Mouse (Mus musculus) erythroblast, adult 5-6 weeks (primary cell): ENCODE measurements around the gene Grxcr1. TPM values are rescaled to one million over a fixed set of nuclear protein-coding genes. Genes with fewer than 3 reads are reported as not detected.

Experiments
- ATAC-seq: replicated peaks from 2 replicates; pipeline ENCODE4 v1.8.0; 2016; ENCODE audit warnings: moderate number of reproducible peaks, mild to moderate bottlenecking, moderate TSS enrichment, inconsistent platforms; ENCODE audit not compliant: poor library complexity, low FRiP score, severe bottlenecking
- total RNA-seq, 2 experiments: library from RNA; stranded (forward) in 1 of 2; stranded (reverse) in 1 of 2; fragments of 150-400 nt in 1 of 2; fragments of 200-764, 138-1000 nt in 1 of 2; gene quantifications; 2 replicates each; pipeline versions ENCODE4 v1.2.3 to v1.2.4; 2015 to 2017; ENCODE audit warnings: low replicate concordance in 2 of 2

Gene Grxcr1
- not detected in 2 replicates for total RNA-seq (2015; ENCODE audit: low replicate concordance)
- total RNA-seq (2017; ENCODE audit: low replicate concordance), result not detected in 2 replicates

DNA sequence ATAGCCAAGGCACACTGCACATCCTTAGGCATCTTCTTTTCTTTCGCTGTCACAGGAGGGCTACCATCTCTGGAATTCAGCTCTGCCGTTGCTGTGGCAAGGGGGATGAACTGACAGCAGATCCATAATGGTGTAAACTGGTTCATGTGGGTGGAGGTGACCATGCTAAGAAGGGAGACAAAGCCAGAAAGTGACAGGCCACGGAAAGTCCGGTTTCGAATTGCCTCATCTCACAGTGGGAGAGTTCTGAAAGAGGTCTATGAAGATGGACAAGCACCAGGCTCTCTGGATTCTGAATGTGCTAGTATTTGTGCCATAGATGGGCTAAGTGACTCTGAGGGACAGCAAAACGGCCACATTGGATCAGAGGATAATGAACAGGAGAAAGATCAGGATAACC lies at the start of gene Grxcr1:
Grxcr1 (plus strand) TSS at position 92 of the 400 bp plus-strand sequence.
- ATAC-seq, result no peak

DNA sequence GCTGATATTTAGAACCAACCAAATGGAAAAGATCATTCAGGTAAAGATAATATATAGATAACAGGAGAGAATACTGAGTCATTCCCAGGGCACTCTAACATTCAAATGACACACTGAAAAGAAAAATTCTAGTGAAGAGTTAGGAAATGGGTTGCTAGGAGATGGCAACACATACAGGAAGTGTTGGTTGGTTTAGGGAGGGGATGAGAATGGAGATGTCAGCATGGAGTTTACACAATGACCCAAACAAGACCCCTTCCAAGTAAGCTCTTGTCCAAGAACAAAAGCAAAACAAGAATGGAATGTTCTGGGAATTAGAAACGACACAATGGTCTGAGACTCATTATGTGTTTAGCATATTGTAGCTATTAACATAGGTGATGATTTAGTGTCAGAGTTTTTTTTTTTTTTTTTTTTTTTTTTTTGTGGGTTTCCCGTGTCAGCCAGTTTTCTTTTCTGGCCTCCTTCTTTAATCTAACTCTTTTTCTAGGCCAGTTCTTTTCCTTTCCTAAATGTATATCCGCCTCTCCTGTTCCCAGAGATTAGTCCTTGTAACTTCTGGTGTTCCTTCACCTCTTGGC lies 49.6 kb upstream of the Grxcr1 start:
- ATAC-seq, result no peak

DNA sequence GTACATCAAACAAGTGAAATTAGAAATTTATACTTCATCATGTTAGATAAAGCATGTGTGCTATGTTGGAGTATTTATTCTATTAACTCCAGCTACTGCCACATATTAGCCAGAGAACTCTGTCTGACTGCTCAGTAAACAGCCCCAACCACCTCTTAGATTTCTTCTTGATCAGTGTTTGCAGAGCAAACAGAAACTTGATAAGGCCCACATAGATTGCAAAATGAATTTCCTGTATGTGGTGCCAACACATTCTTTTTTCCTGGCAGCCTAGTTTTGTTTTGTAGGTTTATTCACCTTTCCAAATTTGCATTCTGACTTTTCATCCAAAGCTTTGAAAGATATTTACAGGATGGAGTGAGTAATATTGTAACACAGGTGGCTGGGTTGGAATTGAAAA lies 41.2 kb upstream of the Grxcr1 start:
- ATAC-seq, result no peak

DNA sequence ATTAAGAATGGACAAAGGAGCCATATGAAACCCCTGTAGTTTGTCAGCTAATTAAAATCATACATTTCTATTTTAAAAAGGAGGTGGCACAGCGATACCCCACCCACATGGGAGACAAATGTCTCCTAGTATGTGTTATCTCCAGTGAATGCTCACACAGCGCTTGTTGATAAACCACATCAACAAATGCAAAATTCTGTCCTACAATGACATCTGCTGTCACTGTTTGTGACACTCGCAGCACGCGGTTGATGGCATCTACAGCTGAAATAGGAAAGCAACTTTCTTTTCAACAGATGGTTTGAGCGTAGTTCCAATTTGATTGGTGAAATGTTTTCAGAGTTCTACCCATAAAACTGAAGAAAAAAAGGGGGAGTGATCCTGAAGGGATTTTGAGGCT lies 29.0 kb upstream of the Grxcr1 start:
- ATAC-seq, result no peak

DNA sequence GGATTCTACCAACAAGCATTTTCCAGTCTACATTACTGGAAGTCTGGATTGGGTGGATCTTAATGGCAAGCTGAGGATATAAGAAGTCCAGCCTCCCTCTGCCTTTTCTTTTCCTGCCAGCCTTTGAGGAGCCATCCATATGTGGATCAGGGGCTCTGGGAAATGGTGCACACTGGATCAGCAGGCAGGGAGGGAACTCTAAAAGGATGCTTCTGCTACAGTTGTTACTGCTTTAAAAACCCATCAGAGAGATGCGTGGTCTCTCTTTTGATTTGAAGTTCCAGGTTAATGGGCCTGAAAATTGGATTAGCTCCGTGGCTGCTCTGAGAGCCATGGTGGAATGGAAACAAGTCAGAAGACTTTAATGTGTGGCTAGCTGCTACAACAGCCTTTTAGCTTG lies 27.7 kb upstream of the Grxcr1 start:
- ATAC-seq, result no peak

DNA sequence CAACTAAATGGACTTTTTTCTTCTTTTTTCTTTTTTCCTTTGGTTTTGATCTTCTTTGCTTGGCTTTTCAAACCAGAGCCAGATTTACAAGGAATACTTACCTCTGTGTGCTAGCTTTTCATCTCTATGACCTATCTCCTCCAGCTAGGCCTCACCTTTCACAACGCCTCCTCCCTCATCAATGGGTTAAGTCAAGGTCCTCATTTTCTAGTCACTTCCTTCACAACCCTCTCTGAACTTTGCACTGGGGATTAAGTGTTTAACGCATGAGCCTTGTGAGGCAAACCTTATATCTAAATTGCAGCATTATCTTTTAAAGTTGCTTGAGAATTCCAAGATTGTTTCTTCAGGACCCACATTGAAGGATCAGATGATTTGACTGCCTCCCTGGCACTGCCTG lies 27.2 kb upstream of the Grxcr1 start:
- no peak for ATAC-seq

DNA sequence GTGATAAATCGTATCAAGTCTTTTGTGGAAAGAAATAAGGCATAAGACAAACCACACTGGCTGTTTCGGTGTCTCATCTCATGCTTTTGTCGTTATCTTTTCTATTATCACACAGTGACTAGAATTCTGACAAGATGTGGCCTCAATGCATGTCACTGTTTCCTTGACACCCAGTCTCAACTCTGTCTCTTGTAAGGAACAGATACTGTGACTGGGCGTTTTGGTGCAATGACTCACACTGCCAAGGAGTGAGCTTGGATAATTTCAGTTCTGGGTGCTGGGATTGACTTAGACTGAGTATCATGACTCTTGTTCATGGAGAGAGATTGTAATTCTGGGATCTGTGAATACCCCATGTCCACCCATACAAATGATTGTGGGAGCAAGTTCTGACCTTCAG lies 24.6 kb upstream of the Grxcr1 start:
- no peak for ATAC-seq

DNA sequence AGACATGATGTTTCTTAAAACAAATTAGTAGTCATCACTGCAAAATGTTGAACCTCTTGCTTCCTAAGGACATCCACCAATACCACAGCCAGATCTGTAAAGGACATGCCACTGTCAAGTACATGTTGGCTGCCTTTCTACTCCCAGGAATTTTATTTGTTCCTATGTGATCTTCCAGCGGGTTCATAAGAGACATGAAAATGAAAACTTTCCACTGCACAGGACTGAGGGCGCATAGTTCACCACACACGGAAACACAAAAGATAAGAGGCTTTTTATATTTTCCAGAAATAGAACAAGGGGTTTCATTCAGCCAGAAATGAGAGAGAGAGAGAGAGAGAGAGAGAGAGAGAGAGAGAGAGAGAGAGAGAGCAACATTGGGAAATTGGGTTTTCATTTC lies 20.1 kb upstream of the Grxcr1 start:
- ATAC-seq, result no peak

DNA sequence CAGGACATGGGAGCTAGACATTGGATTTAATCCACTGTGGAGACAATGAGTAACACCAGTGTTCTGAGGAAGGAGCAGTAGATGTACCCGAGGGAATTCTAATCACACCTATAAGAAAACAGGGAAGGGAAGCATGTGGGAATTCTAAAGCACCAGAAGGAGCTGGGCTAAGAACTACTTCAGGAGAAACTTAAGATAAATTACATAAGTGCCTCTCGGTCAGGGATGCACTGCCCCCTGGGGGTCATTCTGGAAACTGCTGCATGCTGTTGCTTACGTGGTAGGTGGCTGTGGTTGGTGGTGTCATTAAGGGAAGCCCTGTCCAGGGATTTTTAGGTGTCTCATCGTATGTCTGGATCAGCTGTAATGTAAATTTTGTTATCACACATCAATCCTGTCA lies 19.0 kb upstream of the Grxcr1 start:
- ATAC-seq, result peak; percentile 57; the same call in 1 of the 2 replicates

DNA sequence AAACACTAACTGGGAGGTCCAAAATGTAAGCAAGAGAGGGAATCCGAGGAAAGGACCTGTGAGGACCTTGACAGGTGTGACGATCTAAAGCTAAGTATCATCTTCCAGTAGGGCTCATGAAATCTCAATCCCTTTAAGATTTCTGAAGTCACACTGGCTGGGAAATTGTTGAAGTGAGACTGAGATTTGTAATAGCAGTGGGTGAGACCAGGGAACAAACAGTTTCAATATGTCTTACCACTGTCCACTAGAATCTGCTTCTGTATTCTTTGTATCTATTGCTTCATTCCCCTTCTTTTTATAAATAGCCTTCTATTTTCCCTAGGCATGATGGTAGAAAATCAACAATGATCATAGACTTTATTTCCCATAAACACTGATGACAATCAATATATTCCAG lies 10.8 kb upstream of the Grxcr1 start:
- ATAC-seq, result no peak

DNA sequence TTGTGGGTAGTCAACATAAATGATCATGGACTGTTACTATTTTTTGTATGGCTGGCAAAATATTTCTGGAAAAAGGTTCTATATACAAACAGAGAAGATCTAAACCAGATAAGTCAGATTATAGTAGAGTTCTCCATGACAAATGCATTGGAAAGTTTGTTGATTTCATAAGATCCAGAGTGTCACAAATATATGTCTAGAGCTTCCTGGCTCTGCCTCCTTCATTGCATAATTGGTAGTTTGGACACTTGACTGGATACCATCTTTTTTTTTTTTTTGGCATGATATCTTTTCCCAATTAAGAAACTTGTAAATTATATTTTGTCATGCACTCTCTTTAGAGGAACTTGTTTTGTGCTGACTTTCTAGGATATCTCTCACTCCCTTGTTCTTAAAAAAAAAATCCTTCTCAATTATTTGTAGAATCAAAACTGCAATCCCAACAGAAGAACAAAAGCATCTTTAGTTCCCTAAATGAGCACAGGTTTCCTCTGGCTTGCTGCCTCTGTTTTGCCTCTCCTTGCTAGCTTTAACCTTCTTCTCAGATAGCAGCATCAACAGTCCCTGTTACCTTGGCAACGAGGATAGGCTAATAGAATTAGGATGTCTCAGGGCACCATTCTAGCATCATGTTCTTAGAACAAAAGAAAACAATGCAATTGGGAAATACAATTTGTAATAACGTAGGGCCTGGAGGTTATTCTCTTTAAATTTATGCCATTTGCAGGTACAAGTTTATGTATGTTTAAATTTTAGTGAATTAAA lies 4.8 kb upstream of the Grxcr1 start:
- ATAC-seq, result no peak

DNA sequence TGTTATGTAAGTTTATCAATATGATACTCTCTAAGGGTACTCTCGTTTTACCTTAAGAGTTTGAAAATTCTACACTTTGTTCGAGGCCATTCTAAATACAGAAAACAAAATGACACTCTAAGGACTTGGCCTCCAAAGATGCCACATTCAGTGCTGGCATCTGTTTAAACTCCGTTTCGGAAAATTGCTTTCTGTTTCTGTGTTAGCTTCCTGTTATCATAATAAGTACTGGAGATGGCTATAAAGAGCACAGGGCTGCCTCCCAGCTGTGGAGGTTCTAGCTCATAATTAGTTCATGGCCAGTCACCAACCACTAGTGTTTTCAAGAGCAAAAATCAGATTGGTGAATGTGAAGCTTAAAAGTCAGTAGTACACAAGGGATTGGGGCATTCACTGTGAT lies 4.2 kb upstream of the Grxcr1 start:
- no peak for ATAC-seq

DNA sequence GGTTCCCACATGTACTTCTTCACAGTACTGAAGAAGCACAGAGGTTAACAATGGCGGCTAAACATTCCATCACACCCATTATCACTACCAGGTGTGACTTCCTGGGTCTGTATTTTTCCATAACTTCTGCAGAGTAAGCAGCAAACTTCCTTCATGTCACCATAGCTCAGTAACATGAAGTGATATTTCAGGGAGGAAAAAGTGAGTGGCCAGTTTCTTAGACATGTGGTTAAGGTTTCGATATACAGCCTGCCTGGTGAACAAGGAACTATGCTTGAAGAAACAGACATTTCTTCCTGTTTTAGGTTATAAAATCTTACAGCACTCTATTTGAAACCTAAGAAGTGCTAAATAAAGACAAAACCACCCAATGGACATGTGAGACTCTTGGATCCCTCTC lies 1.7 kb downstream of the Grxcr1 start:
- ATAC-seq, result no peak

DNA sequence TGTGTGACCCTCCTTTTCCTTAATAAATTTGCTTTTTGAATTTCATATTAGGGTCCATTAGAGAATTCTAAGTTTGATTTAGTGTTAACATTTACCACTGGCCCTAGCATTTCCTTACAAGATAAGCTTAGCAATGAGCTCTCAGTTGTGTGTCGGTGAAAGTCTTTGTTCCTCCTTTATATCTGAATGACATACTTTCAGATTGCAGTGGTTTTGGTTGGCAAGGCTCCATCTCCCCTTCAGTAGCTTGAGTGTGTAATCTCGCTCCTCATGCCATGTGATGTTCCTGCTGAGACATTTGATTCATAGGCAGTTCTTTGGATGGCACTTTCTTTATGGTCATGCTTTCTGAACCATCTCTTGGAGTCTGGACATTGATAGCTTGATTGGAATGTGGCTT lies 7.4 kb downstream of the Grxcr1 start:
- ATAC-seq, result no peak

DNA sequence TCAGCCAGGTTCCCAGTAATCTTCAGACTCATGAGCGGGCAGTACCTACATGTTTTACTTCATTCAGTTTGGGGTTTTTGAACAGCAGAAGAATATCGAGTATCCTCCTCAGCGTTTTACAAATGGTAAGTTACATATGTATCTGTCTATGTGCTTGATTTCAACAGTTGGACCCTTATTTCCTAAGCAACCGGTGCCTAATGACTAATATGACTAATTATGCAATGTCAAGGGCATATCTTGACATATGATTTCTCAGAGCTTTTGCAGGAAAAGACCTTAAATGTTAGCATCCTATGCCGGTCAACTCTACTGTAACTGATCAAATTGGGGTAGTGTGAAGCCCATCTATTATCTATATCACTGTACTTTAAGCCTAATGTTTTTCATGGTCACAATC lies 11.7 kb downstream of the Grxcr1 start:
- ATAC-seq, result no peak

DNA sequence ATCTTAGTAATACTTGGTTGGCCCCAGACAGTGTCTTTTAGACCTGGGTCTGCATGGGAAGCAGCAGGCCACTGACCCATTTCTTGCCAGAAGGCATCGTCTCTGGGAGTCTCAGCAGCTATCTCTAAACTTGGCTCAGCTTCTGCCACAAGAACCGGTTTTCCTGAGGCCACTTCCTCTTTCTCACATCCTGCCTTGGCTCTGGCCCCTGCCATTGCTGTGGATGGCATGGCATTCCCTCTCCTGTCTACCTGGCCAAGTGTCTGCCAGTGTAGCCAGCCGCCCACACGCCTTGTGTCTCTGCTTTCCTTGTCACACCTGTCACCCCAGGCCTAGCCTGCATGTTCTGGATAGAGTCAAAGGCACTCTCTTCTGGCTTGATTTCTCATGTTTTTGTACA lies 17.1 kb downstream of the Grxcr1 start:
- ATAC-seq, result no peak

DNA sequence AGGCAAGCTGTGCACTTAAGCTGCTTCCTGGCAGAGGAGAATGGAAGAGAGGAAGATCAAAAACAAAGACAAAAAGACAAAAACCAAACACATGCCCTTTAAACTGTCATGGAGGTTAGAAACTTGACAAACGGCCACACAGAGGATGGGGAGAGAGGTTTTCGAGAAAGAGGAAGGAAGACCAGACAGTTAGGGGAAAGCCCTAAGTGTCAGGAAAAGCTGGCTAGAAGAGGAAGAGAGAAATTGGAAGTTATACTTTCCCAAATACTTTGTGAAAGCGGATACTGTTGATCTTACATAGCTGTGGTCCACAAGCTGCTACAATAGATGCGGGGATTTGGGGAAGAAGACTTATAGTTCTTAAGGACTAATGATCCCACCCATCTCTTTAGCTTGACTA lies 17.9 kb downstream of the Grxcr1 start:
- ATAC-seq, result no peak

DNA sequence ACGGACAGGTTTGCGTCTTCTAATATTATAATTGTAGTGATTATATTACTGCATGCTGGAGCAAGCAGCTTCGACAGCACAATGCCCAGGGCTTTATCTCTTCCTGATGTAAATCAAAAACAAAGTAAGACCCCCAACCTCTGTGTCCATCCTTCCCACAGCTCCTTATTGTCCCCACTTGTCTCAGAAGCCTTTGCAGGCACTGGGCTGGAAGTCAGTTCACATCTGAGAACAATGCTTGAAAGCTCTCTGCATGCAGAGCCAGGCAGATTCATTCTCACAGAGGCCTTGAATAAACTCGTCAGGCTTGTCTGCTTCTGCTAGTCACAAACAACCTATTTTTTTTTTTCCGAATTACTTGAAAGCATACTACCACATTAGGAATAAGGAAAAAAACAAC lies 19.5 kb downstream of the Grxcr1 start:
- no peak for ATAC-seq

DNA sequence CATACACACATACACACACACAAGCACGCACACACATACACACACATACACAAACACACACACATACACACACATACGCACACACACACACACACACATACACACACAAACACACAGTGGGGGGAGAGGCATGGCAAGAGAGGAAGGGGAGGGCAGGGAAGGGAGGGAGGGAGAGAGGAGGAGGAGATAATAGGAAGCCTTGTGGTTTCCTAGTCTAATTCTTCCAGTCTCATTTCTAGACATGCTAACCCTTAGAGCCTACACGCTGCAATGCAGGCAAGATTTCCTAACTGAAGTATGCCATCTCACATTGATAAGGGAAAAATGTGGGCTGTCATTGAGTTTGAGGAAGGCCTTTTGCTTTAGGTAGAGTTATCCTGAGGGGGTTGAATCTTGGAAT lies 25.9 kb downstream of the Grxcr1 start:
- no peak for ATAC-seq

DNA sequence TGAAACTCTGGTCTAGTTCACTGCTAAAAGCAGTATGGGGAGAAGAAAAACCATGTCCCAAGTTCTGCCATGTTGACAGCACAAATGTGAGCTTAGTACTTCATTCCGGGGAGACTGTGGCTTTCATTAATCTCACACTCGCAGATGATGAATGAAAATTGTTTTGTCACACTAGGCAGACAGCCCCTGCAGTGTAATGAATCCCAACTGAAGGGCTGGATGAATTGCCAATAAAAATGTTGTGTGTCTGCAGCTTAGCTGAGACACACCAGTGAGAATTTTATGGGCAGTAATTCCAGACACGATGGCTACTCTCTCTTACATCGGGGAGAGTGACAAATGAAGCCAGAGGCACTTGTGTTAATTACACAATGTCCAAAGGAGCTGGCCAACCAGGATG lies 37.1 kb downstream of the Grxcr1 start:
- ATAC-seq, result no peak

DNA sequence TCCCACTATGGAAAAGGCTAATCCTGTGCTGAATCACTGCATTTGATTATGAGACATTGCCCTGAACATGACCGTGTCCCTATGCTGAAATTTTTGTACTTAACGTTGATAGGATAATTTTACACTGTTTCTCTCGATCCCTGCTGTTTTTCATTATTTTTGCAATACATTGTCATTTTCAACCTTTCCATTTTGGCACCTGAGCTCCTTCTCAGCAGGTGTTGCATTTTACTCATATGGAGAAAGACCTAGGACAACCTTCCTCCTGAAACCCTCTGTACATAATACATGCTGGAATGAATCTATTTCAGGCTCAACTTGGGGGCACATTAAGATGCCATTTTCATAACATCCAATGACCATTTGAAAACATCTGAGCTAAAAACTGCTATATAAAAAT lies 38.7 kb downstream of the Grxcr1 start:
- no peak for ATAC-seq

DNA sequence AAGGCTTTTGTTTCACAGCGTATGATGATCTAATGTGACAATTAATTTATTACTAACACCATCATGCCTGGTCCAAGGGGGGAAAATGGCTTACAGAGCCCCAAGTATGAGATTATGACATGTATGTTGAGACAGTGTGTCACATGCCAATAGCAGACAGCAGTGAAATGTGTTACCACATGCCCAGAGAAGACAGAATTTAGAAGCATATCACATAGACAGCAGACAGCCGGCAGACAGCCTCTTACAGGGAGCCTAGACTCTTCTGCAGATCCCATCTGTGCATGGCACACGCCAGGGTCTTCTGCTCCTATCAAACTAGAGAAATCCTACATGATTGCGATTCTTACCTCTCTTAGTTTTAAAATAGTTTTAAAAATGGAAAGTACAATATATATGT lies 40.2 kb downstream of the Grxcr1 start:
- no peak for ATAC-seq
